Mouse (Mus musculus) forebrain, embryonic 15.5 days (tissue): ENCODE results near the gene Slx4. TPM values are rescaled to one million over a fixed set of nuclear protein-coding genes. Genes with fewer than 3 reads are reported as not detected.
"Not testable (repeated sequence)": the region's sequence is repeated elsewhere in the genome, so short reads cannot be mapped to it uniquely, and the experiment has no call there.

Source experiments
- ATAC-seq: fragments of 200-750 bp; cut with Nextera tagmentation; replicated peaks from 2 replicates; pipeline ENCODE4 v1.8.0; 2017; ENCODE audit warnings: mild to moderate bottlenecking, moderate TSS enrichment, moderate library complexity
- H3K27ac ChIP-seq: fragments of 300-500 bp; sonication (generic); replicated peaks from 2 replicates; pipeline ENCODE4 v1.5.1; 2015; ENCODE audit warnings: mild to moderate bottlenecking, inconsistent platforms
- H3K27me3 ChIP-seq: fragments of 300-500 bp; sonication (generic); 2 replicates; pipeline ENCODE4 v1.6.1; 2015; ENCODE audit warnings: inconsistent platforms
- H3K36me3 ChIP-seq: fragments of 300-500 bp; sonication (generic); 2 replicates; pipeline ENCODE4 v1.6.1; 2015; ENCODE audit warnings: mild to moderate bottlenecking, inconsistent platforms
- H3K4me1 ChIP-seq: fragments of 300-500 bp; sonication (generic); 2 replicates; pipeline ENCODE4 v1.6.1; 2015; ENCODE audit warnings: inconsistent platforms
- H3K4me2 ChIP-seq: fragments of 300-500 bp; sonication (generic); replicated peaks from 2 replicates; pipeline ENCODE4 v1.6.1; 2015; ENCODE audit warnings: mild to moderate bottlenecking, inconsistent platforms
- H3K4me3 ChIP-seq: fragments of 300-500 bp; sonication (generic); 2 replicates; pipeline ENCODE4 v1.5.1; 2015; ENCODE audit warnings: mild to moderate bottlenecking, inconsistent platforms
- H3K9ac ChIP-seq: fragments of 300-500 bp; sonication (generic); replicated peaks from 2 replicates; pipeline ENCODE4 v1.6.1; 2015; ENCODE audit warnings: mild to moderate bottlenecking, inconsistent platforms
- H3K9me3 ChIP-seq: fragments of 300-500 bp; sonication (generic); 2 replicates; pipeline ENCODE4 v1.6.1; 2016; ENCODE audit warnings: inconsistent platforms
- WGBS: fragments of 180-500 bp; shearing (Covaris S2); methylation state at CpG from one replicate; pipeline ENCODE4 v1.1.7; 2015; ENCODE audit warnings: mixed read lengths; 5-methylcytosine and 5-hydroxymethylcytosine counted together
- polyA plus RNA-seq: library from polyadenylated mRNA; unstranded; fragments of >200 nt; fragmentation: Nextera tagmentation; extraction: Ambion mirVana; gene quantifications from 2 replicates; pipeline ENCODE4 v1.2.1, GENCODE M21; 2015

The Slx4 gene
- polyA plus RNA-seq, 1 experiment from 2014 or later: 21.9 TPM

- peaks cover 96% of the 10 kb centered on the region for H3K36me3 ChIP-seq
- H3K4me1 ChIP-seq: no peaks in the 10 kb centered on the region
- H3K4me2 ChIP-seq: no peak overlapping the region
- 47% methylated on average over 7 of the region's 7 CpGs for WGBS
- H3K9ac ChIP-seq: no peak overlapping the region
- H3K27ac ChIP-seq: no peak overlapping the region
- no peak overlapping the region for H3K4me3 ChIP-seq
- H3K9me3 ChIP-seq: no peaks in the 10 kb centered on the region
- no peak for ATAC-seq
- H3K27me3 ChIP-seq: no peaks in the 10 kb centered on the region
Observed at GRCm38 (mm10) chr16:3983146-3983700, 20.3 kb downstream of the Slx4 start.

- peaks cover 93% of the 10 kb centered on the region for H3K36me3 ChIP-seq
- H3K9ac ChIP-seq: no peak overlapping the region
- H3K27ac ChIP-seq: no peak overlapping the region
- H3K9me3 ChIP-seq: no peaks in the 10 kb centered on the region
- H3K4me3 ChIP-seq: no peak overlapping the region
- no peaks in the 10 kb centered on the region for H3K4me1 ChIP-seq
- H3K4me2 ChIP-seq: no peak overlapping the region
- 86% methylated on average over 4 of the region's 4 CpGs for WGBS
- H3K27me3 ChIP-seq: no peaks in the 10 kb centered on the region
- ATAC-seq: no peak
Observed at GRCm38 (mm10) chr16:3982173-3982572, 21.4 kb downstream of the Slx4 start.

GRCm38 (mm10) chr16:3976712-3977111, 26.9 kb downstream of the Slx4 start:
- Histone ChIP-seq H3K27ac (no peak overlapping the region), H3K36me3 (peaks cover 40% of the 10 kb centered on the region), H3K27me3 (no peaks in the 10 kb centered on the region), H3K4me3 (no peak overlapping the region), H3K4me1 (no peaks in the 10 kb centered on the region), H3K4me2 (no peak overlapping the region), H3K9ac (no peak overlapping the region), H3K9me3 (no peaks in the 10 kb centered on the region)
- ATAC-seq: 0 out of 2 replicates have a peak, but pooled peaks have one; percentile 15
- 54% methylated on average over 3 of the region's 3 CpGs for WGBS

- 0 out of 2 replicates have a peak, but pooled peaks have one; percentile 13 for ATAC-seq
- WGBS: 88% methylated on average over 4 of the region's 4 CpGs
Observed at GRCm38 (mm10) chr16:3976251-3976671, 27.3 kb downstream of the Slx4 start, which contains the start of gene Nlrc3. TSS of gene Nlrc3 (minus strand) at chr16:3976632.

GRCm38 (mm10) chr16:3975658-3976057, 27.9 kb downstream of the Slx4 start:
- Histone ChIP-seq H3K9me3 (no peaks in the 10 kb centered on the region), H3K36me3 (peaks cover 30% of the 10 kb centered on the region), H3K4me3 (no peak overlapping the region), H3K9ac (no peak overlapping the region), H3K4me2 (no peak overlapping the region), H3K4me1 (no peaks in the 10 kb centered on the region), H3K27ac (no peak overlapping the region), H3K27me3 (no peaks in the 10 kb centered on the region)
- no peak for ATAC-seq
- WGBS: 91% methylated on average over 7 of the region's 7 CpGs

More at GRCm38 (mm10) chr16:3976251-3976671, 27.3 kb downstream of the Slx4 start, which contains the start of gene Nlrc3:
- no peak within 1 kb of the TSS for H3K27ac ChIP-seq
- no peak within 1 kb of the TSS for H3K4me2 ChIP-seq
- H3K9me3 ChIP-seq: no peaks in the 10 kb centered on the region
- H3K4me1 ChIP-seq: no peaks in the 10 kb centered on the region
- H3K36me3 ChIP-seq: peaks cover 36% of the 10 kb centered on the region
- no peaks in the 10 kb centered on the region for H3K27me3 ChIP-seq
- H3K4me3 ChIP-seq: no peak within 1 kb of the TSS
- no peak within 1 kb of the TSS for H3K9ac ChIP-seq

- ATAC-seq, H3K9me3 ChIP-seq, H3K9ac ChIP-seq, H3K27me3 ChIP-seq, H3K4me3 ChIP-seq, H3K27ac ChIP-seq, H3K4me1 ChIP-seq, H3K4me2 ChIP-seq: not testable (repeated sequence)
- peaks cover 18% of the 10 kb centered on the region for H3K36me3 ChIP-seq
- 86% methylated on average over 19 of the region's 19 CpGs for WGBS
Observed at GRCm38 (mm10) chr16:3974456-3974855, 29.1 kb downstream of the Slx4 start.

- no peaks in the 10 kb centered on the region for H3K36me3 ChIP-seq
- H3K9me3 ChIP-seq: no peaks in the 10 kb centered on the region
- H3K4me2 ChIP-seq: no peak overlapping the region
- H3K4me3 ChIP-seq: no peak overlapping the region
- WGBS: 83% methylated on average over 3 of the region's 3 CpGs
- no peak overlapping the region for H3K27ac ChIP-seq
- H3K9ac ChIP-seq: no peak overlapping the region
- no peaks in the 10 kb centered on the region for H3K4me1 ChIP-seq
- no peaks in the 10 kb centered on the region for H3K27me3 ChIP-seq
- ATAC-seq: no peak
Observed at GRCm38 (mm10) chr16:3965534-3965933, 38.0 kb downstream of the Slx4 start.

- ATAC-seq: no peak
- H3K9ac ChIP-seq: no peak overlapping the region
- WGBS: 81% methylated on average over 10 of the region's 10 CpGs
- no peak overlapping the region for H3K27ac ChIP-seq
- no peak overlapping the region for H3K4me2 ChIP-seq
- H3K4me3 ChIP-seq: no peak overlapping the region
- no peaks in the 10 kb centered on the region for H3K4me1 ChIP-seq
- H3K9me3 ChIP-seq: no peaks in the 10 kb centered on the region
- no peaks in the 10 kb centered on the region for H3K36me3 ChIP-seq
- no peaks in the 10 kb centered on the region for H3K27me3 ChIP-seq
Observed at GRCm38 (mm10) chr16:3964990-3965389, 38.6 kb downstream of the Slx4 start.

GRCm38 (mm10) chr16:3959261-3959660, 44.3 kb downstream of the Slx4 start:
- no peaks in the 10 kb centered on the region for H3K4me1 ChIP-seq
- H3K4me3 ChIP-seq: no peak overlapping the region
- no peak overlapping the region for H3K9ac ChIP-seq
- WGBS: 83% methylated on average over 2 of the region's 2 CpGs
- no peaks in the 10 kb centered on the region for H3K9me3 ChIP-seq
- no peaks in the 10 kb centered on the region for H3K36me3 ChIP-seq
- no peak overlapping the region for H3K27ac ChIP-seq
- ATAC-seq: no peak
- no peak overlapping the region for H3K4me2 ChIP-seq
- no peaks in the 10 kb centered on the region for H3K27me3 ChIP-seq

GRCm38 (mm10) chr16:3956369-3956768, 47.2 kb downstream of the Slx4 start:
- ATAC-seq: no peak
- Histone ChIP-seq H3K4me3 (no peak overlapping the region), H3K9ac (no peak overlapping the region), H3K27ac (no peak overlapping the region), H3K36me3 (no peaks in the 10 kb centered on the region), H3K9me3 (no peaks in the 10 kb centered on the region), H3K4me1 (no peaks in the 10 kb centered on the region), H3K4me2 (no peak overlapping the region), H3K27me3 (no peaks in the 10 kb centered on the region)
- WGBS: 84% methylated on average over 6 of the region's 6 CpGs

GRCm38 (mm10) chr16:3951141-3951540, 52.4 kb downstream of the Slx4 start:
- 84% methylated on average over 1 of the region's 1 CpGs for WGBS

GRCm38 (mm10) chr16:3934701-3935100, 68.9 kb downstream of the Slx4 start:
- Histone ChIP-seq H3K36me3 (peaks cover 76% of the 10 kb centered on the region), H3K27ac (no peak overlapping the region), H3K4me2 (no peak overlapping the region), H3K4me3 (no peak overlapping the region), H3K9me3 (no peaks in the 10 kb centered on the region), H3K4me1 (no peaks in the 10 kb centered on the region), H3K27me3 (no peaks in the 10 kb centered on the region), H3K9ac (no peak overlapping the region)
- 94% methylated on average over 4 of the region's 4 CpGs for WGBS
- no peak for ATAC-seq

More at GRCm38 (mm10) chr16:3951141-3951540, 52.4 kb downstream of the Slx4 start:
- H3K36me3 ChIP-seq: no peaks in the 10 kb centered on the region
- H3K9ac ChIP-seq: no peak overlapping the region
- no peak overlapping the region for H3K4me2 ChIP-seq
- no peak overlapping the region for H3K4me3 ChIP-seq
- no peak overlapping the region for H3K27ac ChIP-seq
- ATAC-seq: no peak
- H3K9me3 ChIP-seq: no peaks in the 10 kb centered on the region
- H3K4me1 ChIP-seq: no peaks in the 10 kb centered on the region
- no peaks in the 10 kb centered on the region for H3K27me3 ChIP-seq

- H3K36me3 ChIP-seq: peaks cover 82% of the 10 kb centered on the region
- H3K4me2 ChIP-seq: no peak overlapping the region
- no peak overlapping the region for H3K27ac ChIP-seq
- H3K27me3 ChIP-seq: no peaks in the 10 kb centered on the region
- ATAC-seq: no peak
- 98% methylated on average over 1 of the region's 1 CpGs for whole genome bisulfite sequencing
- H3K9ac ChIP-seq: no peak overlapping the region
- no peak overlapping the region for H3K4me3 ChIP-seq
- no peaks in the 10 kb centered on the region for H3K9me3 ChIP-seq
- no peaks in the 10 kb centered on the region for H3K4me1 ChIP-seq
Observed at GRCm38 (mm10) chr16:3934091-3934490, 69.5 kb downstream of the Slx4 start.
